Mouse (Mus musculus) kidney, adult 2 months (tissue): ENCODE data around the gene Ilf2.

Source experiments
- CTCF ChIP-seq: fragments of 200-500 bp; conservative IDR thresholded peaks from 2 replicates; pipeline ENCODE4 v1.5.1; 2011; ENCODE audit warnings: low read depth, mild to moderate bottlenecking, control low read depth, low read length, moderate library complexity, mixed read lengths; ENCODE audit not compliant: insufficient read depth, insufficient read length
- POLR2A ChIP-seq: fragments of 200-500 bp; IDR thresholded peaks from one replicate; pipeline ENCODE4 v1.6.1; 2011; ENCODE audit warnings: low read depth, low read length, control low read depth

DNA sequence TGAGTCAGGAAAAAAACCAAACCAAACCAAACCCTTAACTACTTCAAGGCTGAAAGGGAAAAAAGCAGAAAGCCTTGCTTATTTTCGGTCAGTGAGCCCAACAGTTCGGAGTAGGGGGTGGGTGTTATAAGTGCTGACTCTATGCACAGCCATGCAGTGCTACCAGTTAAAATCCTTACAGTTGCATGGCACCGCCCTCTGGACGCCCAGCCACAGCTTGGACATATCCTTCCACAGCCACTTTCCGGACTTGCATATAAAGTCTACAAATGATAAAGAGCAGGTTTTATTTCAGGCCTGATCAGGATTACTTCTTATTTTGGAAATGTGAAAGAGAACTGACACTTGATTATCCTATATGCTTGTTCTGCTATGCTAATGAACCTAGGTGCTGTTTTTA lies 29.3 kb downstream of the Ilf2 start:
- TF ChIP-seq CTCF (no peak), POLR2A (no peak)
